Mouse (Mus musculus) hindbrain, postnatal 0 days (tissue): ENCODE results near the gene Polr2a. TPM values are rescaled to one million over a fixed set of nuclear protein-coding genes. Genes with fewer than 3 reads are reported as not detected.
"Not testable (repeated sequence)": the region's sequence is repeated elsewhere in the genome, so short reads cannot be mapped to it uniquely, and the experiment has no call there.

Experiments used
- ATAC-seq: fragments of 200-750 bp; cut with Nextera tagmentation; 2 replicates; pipeline ENCODE4 v1.8.0; 2017; ENCODE audit warnings: mild to moderate bottlenecking, moderate TSS enrichment, moderate library complexity
- DNase-seq: peaks from one replicate; pipeline ENCODE4 v3.0.0-alpha.2; 2015; ENCODE audit warnings: low spot score
- H3K27ac ChIP-seq: fragments of 300-500 bp; sonication (generic); 2 replicates; pipeline ENCODE4 v1.5.1; 2014; ENCODE audit warnings: mild to moderate bottlenecking
- H3K27me3 ChIP-seq: fragments of 300-500 bp; sonication (generic); 2 replicates; pipeline ENCODE4 v1.6.1; 2014; ENCODE audit warnings: low read length, mixed read lengths; ENCODE audit not compliant: insufficient read depth
- H3K36me3 ChIP-seq: fragments of 300-500 bp; sonication (generic); 2 replicates; pipeline ENCODE4 v1.6.1; 2014; ENCODE audit warnings: low read length, mixed read lengths; ENCODE audit not compliant: insufficient read depth
- H3K4me1 ChIP-seq: fragments of 300-500 bp; sonication (generic); 2 replicates; pipeline ENCODE4 v1.6.1; 2014; ENCODE audit warnings: antibody characterized with exemption, low read length, mixed read lengths; ENCODE audit not compliant: insufficient read depth
- H3K4me2 ChIP-seq: fragments of 300-500 bp; sonication (generic); 2 replicates; pipeline ENCODE4 v1.6.1; 2014; ENCODE audit warnings: low read depth, mild to moderate bottlenecking, low read length, moderate library complexity, mixed read lengths
- H3K4me3 ChIP-seq: fragments of 300-500 bp; sonication (generic); 2 replicates; pipeline ENCODE4 v1.5.1; 2014; ENCODE audit warnings: low read length
- H3K9ac ChIP-seq: fragments of 300-500 bp; sonication (generic); replicated peaks from 2 replicates; pipeline ENCODE4 v1.6.1; 2014; ENCODE audit warnings: mild to moderate bottlenecking, low read length, moderate library complexity, mixed read lengths
- H3K9me3 ChIP-seq: fragments of 300-500 bp; sonication (generic); 2 replicates; pipeline ENCODE4 v1.6.1; 2016; ENCODE audit warnings: low read length, mixed read lengths
- CTCF ChIP-seq: IDR thresholded peaks from 2 replicates; pipeline ENCODE4 v1.5.1; 2016; ENCODE audit warnings: antibody characterized with exemption, control low read depth, low read depth
- WGBS: fragments of 180-500 bp; shearing (Covaris S2); extraction: QIAGEN DNeasy Blood & Tissue Kit; methylation state at CpG from one replicate; pipeline ENCODE4 v1.1.7; 2014; 5-methylcytosine and 5-hydroxymethylcytosine counted together
- polyA plus RNA-seq: library from polyadenylated mRNA; unstranded; fragments of >200 nt; fragmentation: Nextera tagmentation; extraction: Ambion mirVana; gene quantifications from 2 replicates; pipeline ENCODE4 v1.2.1, GENCODE M21; 2015
- total RNA-seq: library from RNA; depleted of rRNA; stranded (reverse); fragments of >200 nt; gene quantifications from 2 replicates; pipeline ENCODE4 v1.2.3, GENCODE M21; 2014

Gene Polr2a
- total and polyA plus RNA-seq, 2 experiments from 2014 or later: 10.5 to 18.3 TPM

- DNase-seq (no peak), ATAC-seq (no peak)
- 87% methylated on average over 4 of the region's 4 CpGs for WGBS
- H3K4me1 ChIP-seq: 0 out of 2 replicates have a peak, but pooled peaks cover 5% of the 10 kb centered on the region
- no peak overlapping the region for H3K4me2 ChIP-seq
- H3K9ac ChIP-seq: no peak overlapping the region
- no peak overlapping the region for H3K27ac ChIP-seq
- H3K9me3 ChIP-seq: no peaks in the 10 kb centered on the region
- H3K4me3 ChIP-seq: no peak overlapping the region
- TF ChIP-seq CTCF: no peak
- no peaks in the 10 kb centered on the region for H3K27me3 ChIP-seq
- H3K36me3 ChIP-seq: no peaks in the 10 kb centered on the region
These were observed 50.5 kb downstream of the Polr2a start for GRCm38 (mm10) chr11:69707873-69708381.

GRCm38 (mm10) chr11:69707480-69707847 is 51.0 kb downstream of the Polr2a start:
- ATAC-seq (no peak), DNase-seq (no peak)
- Histone ChIP-seq H3K27ac (peak overlapping the region; percentile 32; the same call in 1 of the 2 replicates), H3K4me3 (no peak overlapping the region), H3K4me2 (no peak overlapping the region), H3K36me3 (no peaks in the 10 kb centered on the region), H3K9me3 (no peaks in the 10 kb centered on the region), H3K9ac (no peak overlapping the region), H3K27me3 (no peaks in the 10 kb centered on the region), H3K4me1 (0 out of 2 replicates have a peak, but pooled peaks cover 5% of the 10 kb centered on the region)
- no peak for TF ChIP-seq CTCF
- 86% methylated on average over 4 of the region's 4 CpGs for WGBS

- Histone ChIP-seq H3K27ac (peak overlapping the region; percentile 32), H3K27me3 (no peaks in the 10 kb centered on the region), H3K9ac (no peak overlapping the region), H3K4me2 (no peak overlapping the region), H3K9me3 (no peaks in the 10 kb centered on the region), H3K4me3 (no peak overlapping the region), H3K36me3 (no peaks in the 10 kb centered on the region), H3K4me1 (0 out of 2 replicates have a peak, but pooled peaks cover 5% of the 10 kb centered on the region)
- 27% methylated on average over 6 of the region's 6 CpGs for WGBS
- ATAC-seq: peak; percentile 71; the same call in 1 of the 2 replicates
- DNase-seq: peak; percentile 65
- TF ChIP-seq CTCF: no peak
These were observed 51.5 kb downstream of the Polr2a start for GRCm38 (mm10) chr11:69706775-69707479.

GRCm38 (mm10) chr11:69704613-69705010 is 53.8 kb downstream of the Polr2a start:
- H3K4me3 ChIP-seq: no peak overlapping the region
- 0 out of 2 replicates have a peak, but pooled peaks cover 5% of the 10 kb centered on the region for H3K4me1 ChIP-seq
- no peak overlapping the region for H3K4me2 ChIP-seq
- H3K9me3 ChIP-seq: no peaks in the 10 kb centered on the region
- WGBS: 55% methylated on average over 2 of the region's 2 CpGs
- TF ChIP-seq CTCF: no peak
- H3K27me3 ChIP-seq: no peaks in the 10 kb centered on the region
- no peak for DNase-seq
- no peak for ATAC-seq
- no peak overlapping the region for H3K9ac ChIP-seq
- H3K27ac ChIP-seq: no peak overlapping the region
- H3K36me3 ChIP-seq: no peaks in the 10 kb centered on the region

GRCm38 (mm10) chr11:69703814-69704612 is 54.4 kb downstream of the Polr2a start:
- Histone ChIP-seq H3K36me3 (no peaks in the 10 kb centered on the region), H3K27me3 (no peaks in the 10 kb centered on the region), H3K9me3 (no peaks in the 10 kb centered on the region), H3K27ac (no peak overlapping the region), H3K4me2 (no peak overlapping the region), H3K9ac (no peak overlapping the region), H3K4me1 (0 out of 2 replicates have a peak, but pooled peaks cover 5% of the 10 kb centered on the region), H3K4me3 (no peak overlapping the region)
- 59% methylated on average over 8 of the region's 8 CpGs for WGBS
- DNase-seq: no peak
- ATAC-seq: no peak
- TF ChIP-seq CTCF: no peak

- H3K4me2 ChIP-seq, H3K36me3 ChIP-seq, H3K27ac ChIP-seq, H3K4me1 ChIP-seq, H3K27me3 ChIP-seq, H3K9ac ChIP-seq, H3K9me3 ChIP-seq, DNase-seq, ATAC-seq, H3K4me3 ChIP-seq: not testable (repeated sequence)
- WGBS: 67% methylated on average over 2 of the region's 3 CpGs
These were observed 55.1 kb downstream of the Polr2a start for GRCm38 (mm10) chr11:69703381-69703780.

GRCm38 (mm10) chr11:69702886-69703285 is 55.6 kb downstream of the Polr2a start:
- H3K27ac ChIP-seq, DNase-seq, H3K4me2 ChIP-seq, H3K9ac ChIP-seq, H3K36me3 ChIP-seq, H3K4me1 ChIP-seq, H3K9me3 ChIP-seq, H3K27me3 ChIP-seq, ATAC-seq, H3K4me3 ChIP-seq: not testable (repeated sequence)
- 97% methylated on average over 10 of the region's 10 CpGs for WGBS
